Mouse (Mus musculus): Measurements from ENCODE around the gene Zfp839.

Gene Zfp839

DNA sequence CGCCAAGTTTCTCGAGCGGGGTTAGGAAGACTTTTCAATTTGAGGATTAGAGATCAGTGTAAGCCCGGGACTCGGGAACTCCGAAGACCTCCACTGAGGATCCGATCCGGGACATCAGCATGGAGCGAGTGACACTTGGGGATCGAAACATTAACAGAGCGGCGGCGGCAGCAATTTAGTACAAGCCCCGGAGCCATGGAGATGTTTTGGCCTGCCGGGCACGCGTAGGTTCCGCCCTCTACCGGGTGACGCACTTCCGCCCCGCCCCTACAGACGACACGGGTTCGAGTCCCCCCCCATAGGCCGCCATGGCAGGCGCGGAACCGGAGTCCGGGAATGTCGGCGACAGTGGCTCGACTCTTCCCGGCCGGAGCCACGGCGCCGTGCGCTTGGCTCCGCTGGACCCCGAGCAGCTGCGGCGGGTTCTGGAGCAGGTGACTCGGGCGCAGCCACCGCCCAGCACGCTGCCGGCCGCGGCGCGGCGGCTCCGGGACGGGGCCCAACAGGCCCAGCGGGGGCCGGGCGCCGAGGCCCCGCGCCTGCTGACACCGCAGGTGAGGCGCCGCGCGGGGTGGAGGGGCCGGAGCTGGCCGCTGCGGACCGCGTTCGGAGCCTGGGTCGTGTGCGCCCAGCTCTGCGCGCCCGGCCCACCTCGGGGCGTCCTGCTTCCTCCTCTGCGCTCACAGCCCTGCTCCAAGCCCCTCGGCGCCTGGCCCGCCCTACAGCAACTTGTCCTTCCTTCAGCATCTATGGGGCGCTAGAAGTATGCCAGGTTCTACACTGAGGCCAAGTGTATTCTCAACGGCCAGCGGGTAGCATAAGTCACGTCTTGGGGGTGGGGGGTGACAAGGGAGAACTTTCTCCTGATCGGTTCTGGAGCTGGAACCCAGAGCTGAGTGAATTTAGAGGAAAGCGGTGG, at the start of gene Zfp839:
Gene Zfp839, plus strand, starts transcription at position 244 of the 919 bp plus-strand sequence.
- peak; percentile 55 for DNase-seq (ENCODE audit: low spot score)

- DNase-seq (ENCODE audit: low spot score) = no peak
Measured at GRCm38 (mm10) chr12:110801876-110802464, 48.1 kb upstream of the Zfp839 start.

DNA sequence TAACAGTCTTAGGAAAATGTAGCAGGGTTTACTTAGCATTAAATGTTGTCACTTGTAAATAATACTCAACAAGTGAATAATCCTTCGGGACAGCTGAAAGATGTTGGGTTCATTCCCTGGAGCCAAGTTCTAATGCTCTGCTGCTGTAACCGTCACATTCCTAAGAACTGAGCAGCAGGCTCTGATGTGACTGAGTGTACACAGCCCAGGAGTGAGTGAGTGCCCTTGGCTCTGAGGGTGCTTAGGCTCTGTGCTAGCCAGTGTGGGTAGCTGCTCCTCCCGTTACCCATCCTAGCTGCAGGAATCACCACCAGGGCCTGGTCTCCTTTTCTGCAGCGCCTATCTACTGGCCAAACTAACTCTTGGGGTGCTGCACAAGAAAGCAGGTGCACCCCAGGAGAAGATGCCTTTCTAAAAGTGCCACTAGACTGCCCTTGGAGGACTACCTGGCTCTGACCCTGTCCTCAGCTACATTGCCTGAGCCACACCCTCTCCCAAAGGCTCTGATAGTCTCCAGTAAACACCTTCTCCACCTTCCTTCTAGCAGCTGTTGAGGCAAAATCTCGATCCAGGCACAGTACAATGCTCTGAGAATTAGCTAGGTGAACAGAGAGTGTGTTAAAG, 47.3 kb upstream of the Zfp839 start:
- DNase-seq (ENCODE audit: low spot score) = no peak

GRCm38 (mm10) chr12:110804261-110804660, 45.8 kb upstream of the Zfp839 start:
- no peak for DNase-seq (ENCODE audit: low spot score)

DNA sequence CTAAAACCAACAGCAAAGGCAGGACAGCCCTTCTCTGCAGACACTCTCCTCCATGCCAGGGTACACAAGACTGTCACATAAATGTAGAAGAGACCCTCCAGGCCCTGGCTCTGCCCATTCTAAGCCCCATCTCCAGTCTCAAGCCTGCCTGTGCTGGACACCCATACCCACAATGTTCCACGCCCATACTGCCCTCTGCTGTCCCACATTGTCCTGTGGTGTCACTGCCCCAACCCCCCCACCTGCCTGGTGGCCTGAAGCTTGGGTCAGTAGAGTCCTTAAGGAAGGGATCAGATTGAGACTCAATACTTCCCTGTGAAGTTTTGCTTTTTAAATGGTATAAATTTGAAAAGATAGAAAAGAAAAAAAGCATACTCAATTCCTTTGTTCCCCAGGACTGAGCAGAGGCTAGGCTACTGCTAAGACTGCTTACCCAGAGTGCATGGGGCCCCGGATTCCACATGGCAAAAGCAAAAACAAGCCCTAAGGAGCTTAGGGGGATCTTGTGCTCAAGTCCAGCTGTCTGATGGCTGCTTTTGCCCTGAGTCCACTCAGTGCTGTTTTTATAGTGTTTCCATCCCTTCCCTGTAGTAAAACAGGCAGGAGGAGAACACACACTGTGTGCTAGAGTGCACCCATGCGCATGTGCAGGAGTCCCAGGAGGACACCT, 43.6 kb upstream of the Zfp839 start:
- no peak for DNase-seq (ENCODE audit: low spot score)

DNA sequence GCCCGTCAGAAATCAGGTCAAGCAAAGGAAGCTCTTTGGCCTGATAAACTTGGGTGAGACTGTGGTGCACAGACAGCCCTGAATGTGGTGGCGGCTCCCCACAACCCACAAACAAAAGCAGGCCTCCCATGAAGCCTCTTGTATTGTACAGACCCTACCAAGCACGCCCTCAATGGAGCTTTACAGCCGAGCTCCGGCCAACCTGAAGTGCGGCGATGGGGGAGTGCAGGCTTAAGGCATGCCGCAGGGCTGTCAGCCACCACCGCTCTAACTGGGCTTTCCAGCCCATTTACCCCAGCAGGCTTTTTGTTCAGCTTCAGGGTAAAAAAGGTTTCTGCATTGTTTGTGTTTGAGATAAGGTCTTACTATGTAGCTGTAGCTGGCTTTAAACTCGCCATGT, 41.6 kb upstream of the Zfp839 start:
- DNase-seq (ENCODE audit: low spot score) = no peak

DNA sequence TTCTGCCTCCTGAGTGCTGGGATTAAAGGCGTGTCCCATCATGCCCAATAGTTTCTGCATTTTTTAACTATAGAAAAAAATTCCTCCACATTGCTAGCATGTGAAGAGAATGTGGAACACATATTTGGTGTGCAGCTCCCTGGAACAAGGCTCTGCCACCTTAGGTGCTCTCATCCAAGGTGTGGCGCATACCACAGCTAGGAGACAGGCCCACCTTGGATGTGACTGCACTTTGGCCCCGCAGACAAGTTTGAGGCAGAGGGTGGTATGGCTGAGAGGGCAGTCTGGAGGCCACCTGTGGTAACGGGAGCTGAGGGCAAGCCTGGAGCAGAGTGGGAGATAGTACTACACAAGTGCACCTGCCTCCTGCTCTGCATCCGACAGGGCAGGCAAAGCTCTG, 41.2 kb upstream of the Zfp839 start:
- no peak for DNase-seq (ENCODE audit: low spot score)

DNA sequence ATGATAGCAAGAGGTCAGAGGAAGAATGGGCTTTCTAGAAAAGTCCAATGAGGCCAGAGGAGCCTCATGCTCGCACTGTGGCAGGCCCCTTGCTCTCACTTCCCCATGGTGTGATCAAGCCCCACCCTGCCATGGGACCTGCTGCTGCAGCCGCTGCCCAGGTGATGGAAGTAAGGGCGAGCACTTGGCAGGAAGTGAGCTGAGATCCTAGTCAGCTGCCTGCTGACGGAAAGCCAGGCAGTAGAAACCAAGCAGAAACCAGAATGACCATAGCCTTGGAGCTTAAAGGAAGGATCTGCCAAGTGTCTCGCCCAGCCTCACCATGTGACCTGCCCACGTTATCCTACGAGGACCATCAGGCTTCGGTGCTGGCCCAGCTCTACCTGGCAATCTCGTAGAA, 36.9 kb upstream of the Zfp839 start:
- no peak for DNase-seq (ENCODE audit: low spot score)

GRCm38 (mm10) chr12:110813624-110814023, 36.4 kb upstream of the Zfp839 start:
- DNase-seq (ENCODE audit: low spot score) = no peak

- no peak for DNase-seq (ENCODE audit: low spot score)
Measured at GRCm38 (mm10) chr12:110814924-110815323, 35.1 kb upstream of the Zfp839 start.

GRCm38 (mm10) chr12:110816833-110817232, 33.2 kb upstream of the Zfp839 start:
- DNase-seq (ENCODE audit: low spot score) = no peak

DNA sequence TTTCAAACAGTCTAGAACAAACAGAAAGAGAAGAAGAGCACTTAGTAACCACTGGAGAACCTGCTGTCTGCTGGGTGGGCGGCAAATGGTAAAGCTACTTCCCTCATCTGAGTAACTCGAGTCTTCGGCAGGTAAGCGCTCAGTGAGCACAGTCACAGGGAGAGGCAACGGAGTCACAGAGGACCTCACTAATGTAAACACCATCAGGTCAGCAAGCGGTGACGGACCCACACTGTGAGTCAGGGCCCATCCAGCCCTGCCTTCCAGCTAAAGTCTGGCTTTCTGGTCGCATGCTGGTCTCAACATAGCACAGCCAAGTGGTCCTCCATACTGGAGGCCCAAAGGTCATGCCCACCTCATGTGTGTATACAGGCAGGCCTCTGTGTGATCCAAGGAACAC, 30.7 kb upstream of the Zfp839 start:
- no peak for DNase-seq (ENCODE audit: low spot score)

DNA sequence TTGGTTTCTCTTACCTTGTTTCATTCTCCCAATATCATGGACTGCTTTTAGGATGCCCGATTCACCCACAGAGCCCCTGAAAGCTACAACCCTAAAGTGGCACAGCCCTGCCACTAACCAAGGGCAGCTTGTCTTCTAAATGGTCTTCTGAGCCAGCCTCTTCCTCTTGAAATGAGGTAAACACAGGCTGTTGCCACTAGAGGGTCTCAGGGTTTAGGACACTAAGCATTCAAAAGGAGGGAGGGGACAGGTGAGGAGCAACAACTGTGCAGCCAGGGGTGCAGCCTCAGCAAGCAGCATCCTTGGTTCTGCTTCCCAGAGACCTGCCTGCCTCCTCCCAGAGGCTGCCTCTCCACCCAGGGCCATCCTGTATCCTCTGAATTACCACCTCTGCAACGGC, 28.3 kb upstream of the Zfp839 start:
- no peak for DNase-seq (ENCODE audit: low spot score)

- DNase-seq (ENCODE audit: low spot score) = no peak
Measured at GRCm38 (mm10) chr12:110822366-110822765, 27.7 kb upstream of the Zfp839 start.

DNA sequence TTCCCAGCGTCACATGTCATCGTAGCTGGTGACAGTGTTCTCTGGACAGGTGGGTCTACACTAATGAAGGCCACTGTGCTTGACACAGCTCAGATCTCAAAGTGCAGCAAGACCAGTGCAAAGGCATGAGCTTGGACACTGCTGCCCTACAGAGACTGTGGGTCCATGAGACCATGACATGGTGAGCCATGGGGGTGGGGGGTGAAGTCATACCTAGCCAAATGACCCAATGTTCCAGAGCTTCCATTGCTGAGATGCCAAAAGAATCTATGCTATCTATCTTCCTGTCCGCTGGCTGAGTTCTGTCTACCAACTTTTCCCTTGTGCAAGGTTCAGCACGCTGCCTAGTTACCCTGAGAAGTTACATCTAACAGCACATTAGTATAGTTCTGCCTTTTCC, 21.1 kb upstream of the Zfp839 start:
- no peak for DNase-seq (ENCODE audit: low spot score)

DNA sequence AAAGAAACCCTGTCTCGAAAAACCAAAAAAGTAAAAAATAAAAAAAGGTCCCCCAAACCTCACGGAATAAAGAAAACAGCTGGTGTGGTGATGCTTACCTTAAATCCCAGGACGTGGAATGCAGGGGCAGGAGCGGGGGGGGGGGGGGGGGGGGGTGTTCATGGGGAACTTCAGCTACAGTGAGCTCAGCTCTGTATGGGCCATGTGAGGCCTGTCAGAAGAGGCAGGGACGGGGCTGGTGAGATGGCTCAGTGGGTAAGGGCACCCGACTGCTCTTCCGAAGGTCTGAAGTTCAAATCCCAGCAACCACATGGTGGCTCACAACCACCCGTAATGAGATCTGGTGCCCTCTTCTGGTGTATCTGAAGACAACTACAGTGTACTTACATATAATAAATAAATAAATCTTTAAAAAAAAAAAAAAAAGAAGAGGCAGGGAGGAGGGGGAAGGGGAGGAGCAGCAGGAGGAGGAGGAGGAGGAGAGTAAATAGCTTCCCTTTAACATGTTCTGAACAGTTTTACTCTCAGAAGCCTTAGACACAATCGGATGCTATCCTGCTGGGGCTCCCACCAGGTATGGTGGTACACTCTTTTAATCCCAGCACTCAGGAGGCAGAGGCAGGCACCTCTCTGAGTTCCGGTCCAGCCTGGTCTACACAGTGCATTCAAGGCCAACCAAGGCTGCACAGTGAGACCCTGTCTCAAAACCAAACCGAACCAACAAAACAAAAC, 19.6 kb upstream of the Zfp839 start:
- DNase-seq (ENCODE audit: low spot score) = no peak

DNA sequence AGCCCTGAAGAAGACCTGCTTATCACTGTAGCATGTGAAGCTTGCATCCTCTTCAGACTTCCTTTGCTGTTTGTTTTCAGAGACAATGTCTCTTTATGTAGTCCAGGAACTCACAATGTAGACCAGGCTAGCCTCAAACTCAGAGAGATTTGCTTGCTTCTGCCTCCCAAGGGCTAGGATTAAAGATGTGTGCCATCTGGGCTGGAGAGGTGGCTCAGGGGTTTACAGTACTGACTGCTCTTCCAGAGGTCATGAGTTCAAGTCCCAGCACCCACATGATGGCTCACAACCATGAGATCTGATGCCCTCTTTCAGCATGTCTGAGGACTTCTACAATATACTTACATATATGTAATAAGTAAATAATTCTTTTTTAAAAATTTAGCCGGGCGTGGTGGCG, 14.9 kb upstream of the Zfp839 start:
- DNase-seq (ENCODE audit: low spot score) = no peak

- no peak for DNase-seq (ENCODE audit: low spot score)
Measured at GRCm38 (mm10) chr12:110836729-110837128, 13.3 kb upstream of the Zfp839 start.

- no peak for DNase-seq (ENCODE audit: low spot score)
Measured at GRCm38 (mm10) chr12:110837192-110837841, 12.7 kb upstream of the Zfp839 start.

- DNase-seq (ENCODE audit: low spot score) = no peak
Measured at GRCm38 (mm10) chr12:110837850-110838249, 12.2 kb upstream of the Zfp839 start.
